Mouse (Mus musculus): Measurements from ENCODE around the gene Fgfr2.

DNA sequence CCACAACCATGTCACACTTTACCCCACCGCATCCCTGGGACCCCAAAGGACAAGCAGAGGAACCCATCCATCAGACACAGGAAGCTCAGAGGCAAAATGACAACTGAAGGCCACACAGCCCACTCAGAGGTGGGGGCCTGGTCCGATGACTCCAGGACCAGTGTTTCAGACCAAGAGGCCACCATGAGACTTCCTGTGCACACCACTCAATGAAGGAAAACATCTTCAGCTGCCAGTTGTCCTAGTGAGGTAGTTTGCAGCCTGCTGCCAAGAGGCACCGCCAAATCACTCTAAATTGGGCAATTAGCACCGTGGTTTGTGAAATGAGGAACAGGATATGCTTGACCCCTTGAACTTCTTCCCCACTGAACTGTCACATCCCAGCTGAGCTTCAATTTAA lies 764.4 kb downstream of the Fgfr2 start:
- TF ChIP-seq CTCF (conservative IDR thresholded peaks at IDR 0.05; ENCODE audit: insufficient read depth, insufficient read length, low read depth, low read length) (no peak), POLR2A (IDR thresholded peaks at IDR 0.05; ENCODE audit: low read depth, low read length) (no peak)

Measured in kidney, adult 2 months (tissue).